Mouse (Mus musculus) brain, embryonic 14.5 days (tissue): ENCODE measurements at regions not wholly inside any gene's neighbourhood (a gene's known extent, or its start where the extent isn't known, plus 50 kb on each side); places are given as distances from the start of the nearest gene placed in this dataset.

Source experiments
- CTCF ChIP-seq: fragments of 200-500 bp; IDR thresholded peaks from 2 replicates; pipeline ENCODE4 v1.5.1; 2012; ENCODE audit warnings: inconsistent platforms, mild to moderate bottlenecking, moderate library complexity, borderline replicate concordance; ENCODE audit not compliant: insufficient read depth, insufficient read length; ENCODE audit errors: extremely low read depth
- POLR2A ChIP-seq: fragments of 200-500 bp; IDR thresholded peaks from 2 replicates; pipeline ENCODE4 v1.6.1; 2012; ENCODE audit warnings: mild to moderate bottlenecking, inconsistent platforms, borderline replicate concordance; ENCODE audit not compliant: poor library complexity, insufficient read depth, insufficient read length, severe bottlenecking; ENCODE audit errors: extremely low read depth

GRCm38 (mm10) chr3:149074658-149075487 is 84.5 kb upstream of the Adgrl2 start:
- TF ChIP-seq POLR2A (no peak), CTCF (no peak)
